Mouse (Mus musculus) Muller cell, postnatal 12 days (primary cell): ENCODE results near the gene Tex13b.
"Not testable (repeated sequence)": the region's sequence is repeated elsewhere in the genome, so short reads cannot be mapped to it uniquely, and the experiment has no call there.

Experiments used
- DNase-seq: peaks from one replicate; pipeline ENCODE4 v3.0.0-alpha.2; 2015; ENCODE audit errors: inconsistent ontology term

The Tex13b gene

DNA sequence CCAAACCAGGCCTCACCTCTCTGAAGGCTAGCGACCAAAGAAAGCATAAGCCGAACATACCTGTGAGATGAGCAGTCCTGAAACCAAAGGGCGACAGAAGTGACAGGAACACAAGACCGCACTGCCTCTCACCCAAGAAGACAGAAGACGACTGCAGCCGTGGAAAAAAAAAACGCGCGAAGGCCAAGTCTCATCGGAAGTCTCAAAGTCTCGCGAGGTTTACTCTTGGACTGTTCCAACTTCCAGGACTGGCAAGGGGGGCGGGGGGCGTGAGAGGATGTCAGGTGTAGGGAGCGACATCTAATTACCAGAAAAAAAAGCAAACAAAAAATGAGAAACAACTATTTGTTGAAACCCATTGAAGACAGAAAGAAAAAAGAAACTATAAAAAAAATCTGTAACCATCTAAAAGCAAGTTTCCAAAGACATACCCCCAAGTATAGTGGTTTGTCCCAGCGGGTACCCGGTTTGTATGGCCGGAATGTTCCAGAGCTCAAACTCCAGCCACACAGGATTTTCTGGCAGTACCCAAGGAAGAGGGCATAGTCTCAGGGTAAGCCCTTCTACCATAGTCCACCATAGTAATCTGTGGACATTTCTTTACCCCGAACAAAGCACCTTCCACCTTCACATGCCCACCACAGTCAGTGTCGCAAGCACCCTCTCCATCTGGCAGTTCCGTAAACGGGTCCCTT lies at the start of gene Tex13b:
Tex13b (minus strand) TSS at position 122 of the 695 bp plus-strand sequence.
- DNase-seq, result no peak

DNA sequence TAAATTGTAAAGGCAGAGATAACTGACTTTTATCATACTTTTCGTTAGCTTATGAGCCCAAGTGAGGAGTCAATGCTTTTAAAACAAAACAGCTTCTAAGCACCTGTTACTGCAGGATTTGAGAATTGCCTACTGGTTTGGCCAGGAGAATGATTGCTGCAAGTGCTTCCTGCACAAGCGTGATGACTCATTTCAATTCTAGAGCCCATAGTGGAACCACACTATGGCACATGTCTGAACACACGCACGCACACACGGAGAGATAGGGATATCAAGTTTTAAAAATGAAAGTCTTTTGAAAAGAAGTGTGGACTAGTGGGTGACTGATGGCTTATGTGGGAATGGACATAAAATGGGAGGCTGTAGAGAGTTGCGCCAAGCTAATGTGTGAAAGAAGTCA lies 49.5 kb upstream of the Tex13b start:
- no peak for DNase-seq

DNA sequence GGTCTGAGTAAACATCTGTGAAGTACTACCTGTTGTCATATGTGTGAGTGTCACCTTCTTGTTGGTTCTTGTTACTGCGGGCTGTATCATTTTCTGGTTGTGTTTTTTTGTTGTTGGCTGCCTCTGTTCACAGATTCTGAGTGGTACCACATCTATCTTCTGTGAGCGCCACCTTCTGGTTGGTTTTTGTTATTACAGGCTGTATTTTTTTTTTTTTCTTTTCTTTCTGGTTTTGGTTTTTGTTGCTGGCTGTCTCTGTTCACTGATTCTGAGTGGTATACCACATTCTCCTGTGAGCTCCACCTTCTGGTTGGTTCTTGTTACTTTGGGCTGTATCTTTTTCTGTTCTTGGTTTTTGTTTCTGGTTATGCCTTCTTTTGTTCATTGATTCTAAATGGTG lies 44.2 kb upstream of the Tex13b start:
- DNase-seq, result no peak

DNA sequence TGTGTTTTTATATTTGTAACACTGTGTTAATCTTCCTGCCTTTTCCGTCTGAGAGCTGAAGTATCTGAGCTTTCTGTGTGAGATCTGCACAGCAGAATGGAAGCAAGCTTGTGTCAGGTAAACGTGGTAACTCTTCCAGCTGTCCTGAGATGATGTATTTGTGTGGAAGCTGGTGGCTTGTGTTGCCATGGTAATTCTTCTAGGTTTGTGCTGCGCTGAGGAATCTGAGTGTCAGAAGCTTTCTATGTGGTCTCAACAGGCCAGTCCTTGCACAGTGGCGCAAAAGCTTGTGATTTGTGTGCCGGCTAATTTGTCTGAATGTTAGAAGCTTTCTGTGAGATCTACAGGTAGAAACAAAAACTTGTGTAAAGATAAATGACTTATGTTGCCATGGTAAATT lies 43.8 kb upstream of the Tex13b start:
- not testable (repeated sequence) for DNase-seq

GRCm38 (mm10) chrX:140854561-140854960 lies 41.3 kb upstream of the Tex13b start:
- DNase-seq, result no peak

- not testable (repeated sequence) for DNase-seq
Observed at GRCm38 (mm10) chrX:140845401-140845800, 32.2 kb upstream of the Tex13b start.

- DNase-seq, result no peak
Observed at GRCm38 (mm10) chrX:140839887-140840286, 26.7 kb upstream of the Tex13b start.

DNA sequence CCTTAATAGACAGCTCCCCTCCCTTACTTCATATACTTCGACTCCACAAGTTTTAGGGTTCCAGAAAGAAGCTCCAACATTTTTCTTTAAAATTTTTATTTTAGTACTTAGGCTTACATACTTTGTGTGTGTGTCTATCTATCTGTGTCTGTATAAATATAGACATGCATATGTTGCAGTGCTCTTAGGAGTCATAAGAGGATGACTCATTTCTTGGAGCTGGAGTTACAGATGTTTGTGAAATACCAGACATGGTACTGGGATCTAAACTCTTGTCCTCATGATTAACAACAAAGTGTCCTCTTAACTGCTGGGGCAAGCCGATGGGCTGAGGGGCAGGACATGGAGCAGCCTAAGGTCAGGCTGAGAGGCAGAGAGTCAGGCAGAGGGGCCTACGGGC lies 24.8 kb upstream of the Tex13b start:
- DNase-seq, result no peak

DNA sequence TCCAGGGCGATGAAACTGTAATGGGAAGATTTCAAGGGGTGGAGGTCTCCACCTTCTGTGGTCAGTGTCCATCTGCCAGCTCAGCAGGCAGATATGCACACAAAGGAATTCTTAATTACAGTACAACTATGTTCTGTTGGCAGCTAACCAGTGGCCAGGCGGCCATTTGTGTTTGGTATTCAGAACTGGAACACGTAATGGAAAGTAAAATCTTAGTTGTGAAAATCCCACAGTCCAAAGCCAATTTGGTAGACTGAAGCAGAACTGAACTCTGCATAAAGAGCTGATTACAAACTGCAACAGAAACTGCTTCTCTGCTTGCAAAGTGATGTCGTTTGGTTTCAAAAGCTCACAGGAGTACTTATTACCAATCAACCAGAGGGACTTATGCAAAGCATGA lies 18.5 kb upstream of the Tex13b start:
- DNase-seq, result peak; percentile 92

DNA sequence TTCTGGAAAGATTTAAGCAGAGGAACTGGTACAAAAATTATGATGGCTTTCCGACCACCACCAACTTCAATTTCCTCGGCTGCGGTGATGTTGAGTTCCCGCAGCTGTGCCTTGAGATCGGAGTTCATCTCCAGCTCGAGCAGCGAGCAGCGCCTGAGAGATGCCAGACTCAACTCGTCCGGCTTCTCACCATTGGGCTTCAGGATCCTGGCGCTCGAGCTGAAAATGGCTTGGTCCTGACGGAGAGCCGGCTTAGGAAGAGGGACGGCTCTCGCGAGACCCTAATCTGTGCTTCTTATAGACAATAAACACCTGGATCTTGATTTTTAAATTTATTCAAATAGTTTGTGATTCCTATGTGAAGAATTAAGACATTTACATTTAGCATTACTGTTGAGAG lies 9.1 kb upstream of the Tex13b start:
- no peak for DNase-seq

GRCm38 (mm10) chrX:140805340-140805739 lies 7.9 kb downstream of the Tex13b start:
- no peak for DNase-seq

DNA sequence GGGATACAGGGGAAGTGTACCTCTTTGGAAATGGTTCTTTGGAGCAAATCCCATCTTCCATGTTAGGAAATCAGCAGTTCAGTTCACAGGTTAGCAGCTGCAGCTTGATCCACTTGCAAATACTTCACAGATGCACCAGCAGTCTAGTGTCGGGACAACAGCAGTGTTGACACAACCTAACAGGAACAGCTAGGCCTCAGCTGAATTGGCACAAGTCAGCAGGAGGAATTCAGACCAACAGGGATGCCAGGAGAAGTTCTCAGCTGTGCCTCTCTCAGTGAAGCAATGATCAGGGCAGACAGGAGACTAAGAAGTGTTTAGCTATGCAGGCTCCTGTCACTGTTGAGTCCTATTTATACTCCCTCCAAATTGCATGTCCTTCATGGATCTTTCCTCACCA lies 43.4 kb downstream of the Tex13b start:
- DNase-seq, result peak; percentile 48
